Mouse (Mus musculus) A20 (cell line): ENCODE data around the gene Sept8.

Source experiments
- DNase-seq: peaks from one replicate; pipeline ENCODE4 v3.0.0-alpha.2; 2011; ENCODE audit warnings: low read depth, low spot score

Sept8 gene

DNA sequence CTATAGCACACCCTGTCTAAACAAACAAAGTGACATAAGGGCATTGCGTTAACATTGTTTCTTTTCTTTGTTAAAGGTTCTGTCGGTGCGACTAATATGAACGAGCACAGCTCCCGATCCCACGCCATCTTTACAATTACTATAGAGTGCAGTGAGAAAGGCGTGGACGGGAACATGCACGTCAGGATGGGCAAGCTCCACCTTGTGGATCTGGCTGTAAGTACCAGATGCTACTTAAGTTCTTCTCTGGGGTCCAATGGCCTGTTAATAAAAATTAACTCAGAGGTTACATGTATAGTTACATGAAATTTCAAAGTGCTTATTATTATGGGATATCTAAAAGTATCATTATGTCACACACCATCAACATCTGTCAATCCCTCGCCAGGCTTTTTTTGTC lies 64.1 kb downstream of the Sept8 start:
- DNase-seq: no peak

DNA sequence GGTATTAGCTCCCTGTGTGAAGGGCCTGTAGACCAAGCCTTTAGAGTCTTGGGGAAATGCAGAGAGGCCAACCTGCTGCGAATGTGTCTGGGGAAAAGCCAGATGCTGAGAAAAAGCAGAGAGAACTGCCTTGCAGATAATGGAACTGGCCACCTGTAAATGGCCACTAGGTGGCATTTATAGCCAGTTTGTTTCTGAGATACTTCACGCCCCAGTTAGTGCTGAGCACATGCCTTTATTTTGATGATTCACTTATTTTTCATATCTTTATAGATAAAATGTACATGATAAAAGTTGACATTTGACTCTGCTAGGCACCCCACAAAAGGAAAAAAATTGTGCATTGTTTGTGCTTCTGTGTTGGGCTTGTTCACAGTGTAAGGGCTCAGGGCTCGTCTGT lies 65.8 kb downstream of the Sept8 start:
- DNase-seq: peak; percentile 54

DNA sequence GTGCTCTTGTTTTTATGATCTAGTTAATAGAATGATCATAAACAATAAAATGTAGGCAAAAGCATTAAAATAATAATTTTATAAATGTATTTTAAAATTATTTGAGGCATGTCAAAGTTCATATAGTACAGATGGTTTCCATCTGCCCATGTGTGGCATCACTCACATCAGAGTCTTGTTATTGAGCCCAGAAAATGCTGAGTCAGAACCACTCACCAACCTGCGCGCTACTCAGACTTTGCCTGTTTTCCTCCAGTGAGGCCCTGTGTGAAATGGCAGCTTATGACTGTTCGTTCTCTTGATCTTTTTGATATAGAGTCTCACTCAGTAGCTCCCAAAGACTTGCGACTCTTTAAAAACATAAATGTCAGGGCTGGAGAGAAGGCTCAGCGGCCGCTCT lies 66.5 kb downstream of the Sept8 start:
- DNase-seq: no peak

DNA sequence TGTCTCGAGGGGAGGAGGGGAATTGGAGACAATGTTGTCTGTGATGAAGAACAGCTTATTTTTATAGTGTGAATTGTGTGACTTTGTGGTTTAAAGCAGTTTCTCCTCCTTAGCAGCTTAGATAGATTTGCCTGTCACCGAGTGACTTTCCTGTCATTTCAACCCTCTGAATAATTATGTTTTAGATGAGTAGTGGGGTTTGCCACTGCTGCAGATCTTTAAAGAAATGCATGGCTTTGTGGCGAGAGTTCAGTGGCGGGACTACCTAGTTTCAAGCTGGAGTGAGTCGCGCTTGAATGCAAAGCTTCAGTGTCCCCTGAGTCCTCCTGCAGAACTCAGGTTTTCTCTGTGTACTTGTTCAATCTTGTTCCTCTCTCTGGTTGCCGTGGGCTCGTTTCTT lies 69.2 kb downstream of the Sept8 start:
- no peak for DNase-seq

DNA sequence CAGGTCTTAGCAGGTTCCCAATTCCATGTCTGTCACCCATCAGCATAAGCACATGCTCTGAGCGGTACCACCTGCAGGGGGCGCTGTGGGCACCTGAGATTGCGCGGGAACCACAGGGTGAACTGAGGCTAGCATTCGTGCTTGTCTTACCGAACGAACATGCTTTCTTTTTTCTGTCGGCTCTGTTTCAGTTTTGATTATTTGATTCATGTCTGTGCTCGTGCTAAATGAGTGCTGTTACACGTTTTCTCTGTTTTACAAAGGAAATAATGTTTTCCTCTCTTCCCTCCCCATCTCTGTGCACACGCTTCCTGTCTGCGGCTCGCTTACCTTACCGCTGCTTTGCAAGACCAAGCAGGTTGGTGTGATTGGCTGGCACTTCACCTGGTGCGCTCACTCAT lies 71.3 kb downstream of the Sept8 start:
- peak; percentile 86 for DNase-seq

DNA sequence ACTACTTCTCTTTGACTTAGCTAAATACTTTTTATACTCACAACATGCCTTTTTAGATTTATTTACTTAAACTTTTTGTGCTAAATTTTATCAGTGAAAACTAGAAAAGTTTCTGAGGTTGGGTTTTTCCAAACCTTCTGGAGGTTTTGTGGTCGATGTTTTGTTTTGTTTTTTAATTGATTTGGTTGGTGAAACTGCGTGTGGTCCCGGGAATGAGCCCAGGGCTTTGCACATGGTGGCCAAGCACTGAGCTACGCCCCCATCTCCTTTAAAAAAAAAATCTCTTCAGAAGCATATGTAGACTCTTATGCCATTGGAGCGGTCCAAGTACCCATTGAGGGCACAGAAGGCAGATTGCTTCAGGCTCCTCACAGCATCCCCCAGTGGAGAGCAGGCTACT lies 72.1 kb downstream of the Sept8 start:
- DNase-seq: no peak
